8 mouse cellular contexts compared by ENCODE assay signal in genomic region chr7:97082219-97083101, GRCm38 (mm10). TPM values are rescaled to one million over a fixed set of nuclear protein-coding genes. Genes with fewer than 3 reads are reported as not detected.
DNase-seq lines count a peak whose midpoint lies in the region; ATAC-seq and TF ChIP-seq lines count a peak whose summit lies in the region.

No protein-coding gene starts in this region.

- H3K4me2 ChIP-seq in CH12.LX (ENCODE audit: insufficient read depth, low read depth, poor library complexity, severe bottlenecking), result peak overlapping the region; percentile 98
- H3K4me2 ChIP-seq in heart, embryonic 14.5 days (ENCODE audit: low read length), result peak overlapping the region; percentile 86
- peak overlapping the region; percentile 73 for H3K4me2 ChIP-seq in kidney, embryonic 16.5 days (replicated peaks; ENCODE audit: low read depth, low read length)
- H3K4me2 ChIP-seq in liver, postnatal 0 days (ENCODE audit: low read depth, low read length), result peak overlapping the region; percentile 97
- peak overlapping the region; percentile 74 for H3K4me2 ChIP-seq in neural tube, embryonic 11.5 days (ENCODE audit: low read depth)

- H3K27ac ChIP-seq in CH12.LX (ENCODE audit: insufficient read depth, low read depth), result no peak overlapping the region
- peak overlapping the region; percentile 80 to 97 for H3K27ac ChIP-seq in heart, embryonic 14.5 days (replicated peaks in 1 of 2; ENCODE audit: control insufficient read depth in 1 of 2, insufficient read depth in 1 of 2, low read depth in 2 of 2, low read length in 2 of 2)
- peak overlapping the region; percentile 97 for H3K27ac ChIP-seq in kidney, embryonic 16.5 days (ENCODE audit: low read length)
- H3K27ac ChIP-seq in liver, postnatal 0 days (ENCODE audit: low read depth), result peak overlapping the region; percentile 94
- H3K27ac ChIP-seq in neural tube, embryonic 11.5 days (ENCODE audit: low read depth, low read length), result peak overlapping the region; percentile 84

- no peak for TF ChIP-seq POLR2A in CH12.LX (IDR thresholded peaks at IDR 0.05; ENCODE audit: low read depth, low read length)

- no peak for DNase-seq in CH12.LX (ENCODE audit: extremely low read depth)
- DNase-seq in adrenal gland, postnatal 10 days, result peak; percentile 72
- peak; percentile 34 for DNase-seq in fibroblast of lung, adult 2 months (ENCODE audit: low read depth)
- peak; percentile 59 for DNase-seq in liver, postnatal 0 days
- peak; percentile 71 for DNase-seq in neural tube, embryonic 11.5 days (ENCODE audit: low spot score)
- DNase-seq in testis, postnatal 14 days (ENCODE audit: low spot score), result peak; percentile 77

- no peak for TF ChIP-seq RAD21 in CH12.LX (IDR thresholded peaks at IDR 0.05; ENCODE audit: low read depth, low read length)

- no peaks in the 10 kb centered on the region for H3K9me3 ChIP-seq in CH12.LX (replicated peaks; ENCODE audit: low read length)
- no peaks in the 10 kb centered on the region for H3K9me3 ChIP-seq in heart, embryonic 14.5 days (ENCODE audit: control insufficient read depth, low read length)
- H3K9me3 ChIP-seq in kidney, embryonic 16.5 days (ENCODE audit: low read length), result no peaks in the 10 kb centered on the region
- H3K9me3 ChIP-seq in liver, postnatal 0 days (ENCODE audit: low read length), result no peaks in the 10 kb centered on the region
- no peaks in the 10 kb centered on the region for H3K9me3 ChIP-seq in neural tube, embryonic 11.5 days (ENCODE audit: control insufficient read depth, low read length)

- TF ChIP-seq CTCF in CH12.LX (conservative IDR thresholded peaks at IDR 0.05 in 1 of 2, IDR thresholded peaks at IDR 0.05 in 1 of 2; ENCODE audit: low read depth in 2 of 2, low read length in 2 of 2), result no peak
- TF ChIP-seq CTCF in liver, postnatal 0 days (IDR thresholded peaks at IDR 0.05; ENCODE audit: low read depth), result no peak

- peak overlapping the region; percentile 59 for H3K9ac ChIP-seq in CH12.LX (ENCODE audit: insufficient read depth, low read depth)
- peak overlapping the region; percentile 95 for H3K9ac ChIP-seq in heart, embryonic 14.5 days (ENCODE audit: low read length)
- peak overlapping the region; percentile 84 for H3K9ac ChIP-seq in kidney, embryonic 16.5 days (replicated peaks; ENCODE audit: low read length)
- peak overlapping the region; percentile 93 for H3K9ac ChIP-seq in liver, postnatal 0 days (replicated peaks)
- peak overlapping the region; percentile 93 for H3K9ac ChIP-seq in neural tube, embryonic 11.5 days (ENCODE audit: low read length)

- in situ Hi-C loops in CH12.LX (cut with MboI; ENCODE audit: low pct_ligation_motif_present, low pct_unique_long_range_greater_than_20kb, low sequenced_read_pairs), result loop anchor here (5.0 to 10.0 kb wide), 2 partner anchors 110 to 212 kb away; no protein-coding TSS in a partner anchor

- no peaks in the 10 kb centered on the region for H3K79me2 ChIP-seq in CH12.LX (replicated peaks; ENCODE audit: control insufficient read depth, extremely low read depth, insufficient read depth, poor library complexity, severe bottlenecking)

- dilution Hi-C loops in CH12.LX (cut with MboI; ENCODE audit: extremely low pct_ligation_motif_present, extremely low pct_unique_long_range_greater_than_20kb, low sequenced_read_pairs), result no loop called here

- peaks cover 0 to 12% of the 10 kb centered on the region in 2 experiments; a peak in 2 of 4 replicates for H3K4me1 ChIP-seq in CH12.LX (ENCODE audit: control insufficient read depth in 1 of 2, insufficient read depth in 2 of 2)
- peaks cover 7 to 21% of the 10 kb centered on the region in 2 experiments for H3K4me1 ChIP-seq in heart, embryonic 14.5 days (ENCODE audit: control insufficient read depth in 2 of 2, insufficient read depth in 2 of 2, low read length in 2 of 2)
- H3K4me1 ChIP-seq in kidney, embryonic 16.5 days (ENCODE audit: insufficient read depth, low read length), result peaks cover 47% of the 10 kb centered on the region
- peaks cover 12% of the 10 kb centered on the region for H3K4me1 ChIP-seq in liver, postnatal 0 days (ENCODE audit: insufficient read depth)
- 0 out of 2 replicates have a peak, but pooled peaks cover 2% of the 10 kb centered on the region for H3K4me1 ChIP-seq in neural tube, embryonic 11.5 days (ENCODE audit: control insufficient read depth, insufficient read depth, low read length)

- peak overlapping the region; percentile 34 to 92 (median 64) for H3K4me3 ChIP-seq in CH12.LX (replicated peaks in 1 of 3; ENCODE audit: low read depth in 2 of 3, low read length in 2 of 3, poor library complexity in 1 of 3)
- peak overlapping the region; percentile 91 to 97 for H3K4me3 ChIP-seq in heart, embryonic 14.5 days (ENCODE audit: control insufficient read depth in 1 of 2, insufficient read depth in 1 of 2, low read depth in 1 of 2, low read length in 2 of 2)
- H3K4me3 ChIP-seq in kidney, embryonic 16.5 days (ENCODE audit: low read length), result peak overlapping the region; percentile 76
- peak overlapping the region; percentile 90 for H3K4me3 ChIP-seq in liver, postnatal 0 days (ENCODE audit: low read depth, low read length)
- H3K4me3 ChIP-seq in neural tube, embryonic 11.5 days (ENCODE audit: low read depth, low read length), result peak overlapping the region; percentile 94

- peak; percentile 85 for ATAC-seq in heart, embryonic 14.5 days (ENCODE audit: insufficient number of reproducible peaks, insufficient read depth, low FRiP score, low read depth)
- peak; percentile 88 for ATAC-seq in kidney, embryonic 16.5 days (ENCODE audit: low FRiP score, low TSS enrichment)
- ATAC-seq in liver, postnatal 0 days, result peak; percentile 24
- peak; percentile 70 for ATAC-seq in neural tube, embryonic 11.5 days (ENCODE audit: insufficient read depth, low FRiP score, low TSS enrichment)

- TF ChIP-seq EP300 in CH12.LX (IDR thresholded peaks at IDR 0.05; ENCODE audit: low read length), result no peak
- TF ChIP-seq EP300 in liver, postnatal 0 days (IDR thresholded peaks at IDR 0.05; ENCODE audit: low read depth), result peak; percentile 27; the same call in 1 of the 2 replicates

- under 1% methylated on average over 40 of the region's 40 CpGs for WGBS in heart, embryonic 14.5 days
- WGBS in kidney, embryonic 16.5 days, result under 1% methylated on average over 36 of the region's 40 CpGs
- WGBS in liver, postnatal 0 days (ENCODE audit: insufficient replicate concordance), result 1% methylated on average over 38 of the region's 40 CpGs
- WGBS in neural tube, embryonic 11.5 days, result under 1% methylated on average over 34 of the region's 40 CpGs

- no peaks in the 10 kb centered on the region for H3K36me3 ChIP-seq in CH12.LX (replicated peaks in 1 of 2; ENCODE audit: control insufficient read depth in 1 of 2, insufficient read depth in 1 of 2, low read length in 1 of 2)
- no peaks in the 10 kb centered on the region for H3K36me3 ChIP-seq in heart, embryonic 14.5 days (ENCODE audit: control insufficient read depth, insufficient read depth, low read length)
- H3K36me3 ChIP-seq in kidney, embryonic 16.5 days (ENCODE audit: insufficient read depth, low read length), result no peaks in the 10 kb centered on the region
- no peaks in the 10 kb centered on the region for H3K36me3 ChIP-seq in liver, postnatal 0 days (replicated peaks; ENCODE audit: insufficient read depth, low read length)
- no peaks in the 10 kb centered on the region for H3K36me3 ChIP-seq in neural tube, embryonic 11.5 days (ENCODE audit: control insufficient read depth, insufficient read depth, low read length)

- H3K27me3 ChIP-seq in CH12.LX (replicated peaks), result peaks cover 13% of the 10 kb centered on the region
- no peaks in the 10 kb centered on the region for H3K27me3 ChIP-seq in heart, embryonic 14.5 days (ENCODE audit: control insufficient read depth, insufficient read depth, low read length)
- no peaks in the 10 kb centered on the region for H3K27me3 ChIP-seq in kidney, embryonic 16.5 days (ENCODE audit: insufficient read depth, low read length)
- no peaks in the 10 kb centered on the region for H3K27me3 ChIP-seq in liver, postnatal 0 days (ENCODE audit: insufficient read depth, low read length)
- no peaks in the 10 kb centered on the region for H3K27me3 ChIP-seq in neural tube, embryonic 11.5 days (ENCODE audit: control insufficient read depth, insufficient read depth, low read length)

TF ChIP-seq in CH12.LX, 34 proteins besides CTCF, POLR2A, EP300 and RAD21:
- TF ChIP-seq BHLHE40 (IDR thresholded peaks at IDR 0.05; ENCODE audit: low read depth, low read length), result 0 out of 2 replicates have a peak, but pooled peaks have one; percentile 25
- no peak for TF ChIP-seq E2F4 (IDR thresholded peaks at IDR 0.05; ENCODE audit: insufficient replicate concordance, low read depth, low read length)

RNA-seq across cellular contexts. Expression of gene Gab2, which starts 1.1 kb away (rescaled TPM):
- total RNA-seq in CH12.LX (2012; rRNA removed) (0.13 and 0.30 TPM in 2 replicates), CH12.LX (2014; rRNA removed) (0.12 TPM in 2 replicates)
- polyA plus RNA-seq in CH12.LX (2012; ENCODE audit: insufficient read length, low read depth), result 0.41 and 0.50 TPM in 2 replicates
- total RNA-seq in adrenal gland, postnatal 10 days (2021), result 10 to 100 TPM; 18.1 to 20.9 TPM
- 6.8 and 8.8 TPM in 2 replicates for polyA plus RNA-seq in heart, embryonic 14.5 days (2014; fragmentation: Nextera tagmentation; extraction: Ambion mirVana)
- polyA plus RNA-seq in kidney, embryonic 16.5 days (2015; fragmentation: Nextera tagmentation; extraction: Ambion mirVana), result 13.9 and 14.7 TPM in 2 replicates
- 1.0 and 1.5 TPM in 2 replicates for polyA plus RNA-seq in liver, postnatal 0 days (2015; fragmentation: Nextera tagmentation; extraction: Ambion mirVana)
- polyA plus RNA-seq in neural tube, embryonic 11.5 days (2014; fragmentation: Nextera tagmentation; extraction: Ambion mirVana), result 12.7 and 12.9 TPM in 2 replicates

Comparison
In these comparisons a context has a peak if more than half of its experiments do, and no peak if none do; other contexts are left out.
1. ATAC-seq: peak in every context shown above with its lines; median percentile 88 in kidney, embryonic 16.5 days; 85 in heart, embryonic 14.5 days; 70 in neural tube, embryonic 11.5 days; 24 in liver, postnatal 0 days.